Mouse (Mus musculus) Patski (cell line): ENCODE data around the gene Pik3ap1. TPM values are rescaled to one million over a fixed set of nuclear protein-coding genes. Genes with fewer than 3 reads are reported as not detected.
A peak's percentile ranks its signal among the peaks of the same experiment; 100 is the strongest.
"Not testable (repeated sequence)": the region's sequence is repeated elsewhere in the genome, so short reads cannot be mapped to it uniquely, and the experiment has no call there.

Source experiments
- ATAC-seq: fragments of 100-300 bp; one replicate; pipeline ENCODE4 v1.8.0; 2021
- CTCF ChIA-PET: fragments of 350-600 bp; sonication (Branson Sonifier 250); formaldehyde crosslinking; loops from one replicate; lab custom pipeline; 2022; ENCODE audit warnings: inconsistent platforms; lab: Charles Lee
- POLR2A ChIA-PET: fragments of 350-600 bp; sonication (Branson Sonifier 250); formaldehyde crosslinking; loops from one replicate; lab custom pipeline; 2022; ENCODE audit warnings: antibody characterized with exemption, inconsistent platforms; lab: Charles Lee
- DNase-seq: peaks from one replicate; pipeline ENCODE4 v3.0.0-alpha.2; 2011; ENCODE audit warnings: low read depth, low spot score
- H3K27me3 ChIP-seq: fragments of 371-371 bp; one replicate; pipeline ENCODE4 v1.5.1; 2021
- CTCF ChIP-seq: fragments of 100-300 bp; IDR thresholded peaks from one replicate; pipeline ENCODE4 v1.5.1; 2021
- in situ Hi-C: fragments of 300-500 bp; cut with MboI; formaldehyde crosslinking; loops from 3 replicates; pipeline ENCODE4 v1.11.1; 2018; ENCODE audit warnings: low pct_unique_long_range_greater_than_20kb, mixed read lengths
- polyA plus RNA-seq: library from polyadenylated mRNA; unstranded; gene quantifications from one replicate; pipeline ENCODE4 v1.2.3, GENCODE M21; 2021

The Pik3ap1 gene
- polyA plus RNA-seq, 1 experiment from 2014 or later, result 0.19 TPM

- no peak for TF ChIP-seq CTCF
- CTCF ChIA-PET, result interaction anchor here (1.1 kb wide), 1 partner anchor 9 kb away, joined by 3 read pairs; no protein-coding TSS in a partner anchor
- in situ Hi-C loops, result no loop called here
- ATAC-seq (no peak), DNase-seq (no peak)
- POLR2A ChIA-PET, result no interaction called here
- H3K27me3 ChIP-seq, result no peaks in the 10 kb centered on the region
Observed at GRCm38 (mm10) chr19:41332228-41332627, 52.7 kb downstream of the Pik3ap1 start.

- no peak for TF ChIP-seq CTCF
- in situ Hi-C loops, result no loop called here
- POLR2A ChIA-PET, result no interaction called here
- DNase-seq (no peak), ATAC-seq (no peak)
- no peaks in the 10 kb centered on the region for H3K27me3 ChIP-seq
- CTCF ChIA-PET, result no interaction called here
Observed at GRCm38 (mm10) chr19:41330401-41330800, 54.5 kb downstream of the Pik3ap1 start.

GRCm38 (mm10) chr19:41329961-41330360 is 54.9 kb downstream of the Pik3ap1 start:
- DNase-seq (no peak), ATAC-seq (no peak)
- ChIA-PET CTCF (no interaction called here), POLR2A (no interaction called here)
- H3K27me3 ChIP-seq, result no peaks in the 10 kb centered on the region
- in situ Hi-C loops, result no loop called here
- no peak for TF ChIP-seq CTCF

GRCm38 (mm10) chr19:41328743-41329142 is 56.2 kb downstream of the Pik3ap1 start:
- ATAC-seq, result no peak
- in situ Hi-C loops, result no loop called here
- CTCF ChIA-PET, result interaction anchor here (1.1 kb wide), 1 partner anchor 148 kb away, joined by 3 read pairs; no protein-coding TSS in a partner anchor
- TF ChIP-seq CTCF, result no peak
- DNase-seq, result no peak
- POLR2A ChIA-PET, result no interaction called here
- H3K27me3 ChIP-seq, result no peaks in the 10 kb centered on the region

GRCm38 (mm10) chr19:41323813-41324212 is 61.1 kb downstream of the Pik3ap1 start:
- ChIA-PET POLR2A (no interaction called here), CTCF (interaction anchor here (1.3 kb wide), 1 partner anchor 13 kb away, joined by 4 read pairs; no protein-coding TSS in a partner anchor)
- no peaks in the 10 kb centered on the region for H3K27me3 ChIP-seq
- DNase-seq, result no peak
- in situ Hi-C loops, result loop anchor here (25.0 kb wide), 1 partner anchor 288 kb away; no protein-coding TSS in a partner anchor
- no peak for TF ChIP-seq CTCF
- ATAC-seq, result no peak

- POLR2A ChIA-PET, result no interaction called here
- no peak for ATAC-seq
- no peak for DNase-seq
- no peaks in the 10 kb centered on the region for H3K27me3 ChIP-seq
- no peak for TF ChIP-seq CTCF
- CTCF ChIA-PET, result interaction anchor here (1.0 kb wide), 1 partner anchor 9 kb away, joined by 3 read pairs; no protein-coding TSS in a partner anchor
- in situ Hi-C loops, result loop anchor here (25.0 kb wide), 1 partner anchor 289 kb away; no protein-coding TSS in a partner anchor
Observed at GRCm38 (mm10) chr19:41323125-41323524, 61.8 kb downstream of the Pik3ap1 start.

GRCm38 (mm10) chr19:41321149-41321548 is 63.8 kb downstream of the Pik3ap1 start:
- no peak for TF ChIP-seq CTCF
- in situ Hi-C loops, result loop anchor here (25.0 kb wide), 1 partner anchor 291 kb away; no protein-coding TSS in a partner anchor

GRCm38 (mm10) chr19:41317315-41318095 is 67.4 kb downstream of the Pik3ap1 start:
- no peak for DNase-seq
- in situ Hi-C loops, result loop anchor here (5.0 to 25.0 kb wide), 3 partner anchors 165 to 447 kb away; partner anchors contain the start of gene Lcor
- ATAC-seq, result no peak
- peak; percentile 76 for TF ChIP-seq CTCF
- ChIA-PET CTCF (interaction anchor here (0.7 to 1.9 kb wide), 20 partner anchors 9 to 596 kb away, joined by 3 to 21 read pairs (median 3); no protein-coding TSS in a partner anchor), POLR2A (interaction anchor here (0.7 to 1.3 kb wide), 4 partner anchors 16 to 677 kb away, joined by 3 to 5 read pairs (median 4); partner anchors contain the start of gene Lcor)
- H3K27me3 ChIP-seq, result peaks cover 3% of the 10 kb centered on the region

More at GRCm38 (mm10) chr19:41321149-41321548, 63.8 kb downstream of the Pik3ap1 start:
- no peak for ATAC-seq
- no peaks in the 10 kb centered on the region for H3K27me3 ChIP-seq
- CTCF ChIA-PET, result interaction anchor here (0.8 to 1.4 kb wide), 3 partner anchors 8 to 22 kb away, joined by 3 to 5 read pairs (median 3); no protein-coding TSS in a partner anchor
- POLR2A ChIA-PET, result interaction anchor here (0.8 kb wide), 1 partner anchor 13 kb away, joined by 3 read pairs; no protein-coding TSS in a partner anchor
- DNase-seq, result no peak

GRCm38 (mm10) chr19:41314696-41315095 is 70.2 kb downstream of the Pik3ap1 start:
- no peak for ATAC-seq
- no peak for DNase-seq
- ChIA-PET CTCF (no interaction called here), POLR2A (no interaction called here)
- H3K27me3 ChIP-seq, result peaks cover 3% of the 10 kb centered on the region
- TF ChIP-seq CTCF, result no peak
- in situ Hi-C loops, result loop anchor here (5.0 to 25.0 kb wide), 3 partner anchors 168 to 450 kb away; partner anchors contain the start of gene Lcor

- CTCF ChIA-PET, result interaction anchor here (1.2 to 1.8 kb wide), 4 partner anchors 8 to 448 kb away, joined by 3 to 5 read pairs (median 3); no protein-coding TSS in a partner anchor
- DNase-seq, result no peak
- peaks cover 3% of the 10 kb centered on the region for H3K27me3 ChIP-seq
Observed at GRCm38 (mm10) chr19:41313663-41314062, 71.2 kb downstream of the Pik3ap1 start.

GRCm38 (mm10) chr19:41312587-41312986 is 72.3 kb downstream of the Pik3ap1 start:
- not testable (repeated sequence) for H3K27me3 ChIP-seq, DNase-seq, ATAC-seq
- ChIA-PET POLR2A (interaction anchor here (0.6 to 0.7 kb wide), 2 partner anchors 54 to 191 kb away, joined by 3 to 4 read pairs; no protein-coding TSS in a partner anchor), CTCF (interaction anchor here (1.0 to 1.8 kb wide), 5 partner anchors 9 to 449 kb away, joined by 3 to 5 read pairs (median 3); no protein-coding TSS in a partner anchor)
- in situ Hi-C loops, result loop anchor here (10.0 to 25.0 kb wide), 2 partner anchors 300 to 452 kb away; no protein-coding TSS in a partner anchor

More at GRCm38 (mm10) chr19:41313663-41314062, 71.2 kb downstream of the Pik3ap1 start:
- peak; percentile 36 for ATAC-seq
- in situ Hi-C loops, result loop anchor here (10.0 to 25.0 kb wide), 2 partner anchors 299 to 451 kb away; no protein-coding TSS in a partner anchor
- TF ChIP-seq CTCF, result peak; percentile 90
- POLR2A ChIA-PET, result no interaction called here
